Mouse (Mus musculus) ES-Bruce4 (cell line): ENCODE results near the gene Tmem144.

Experiments
- CTCF ChIP-seq: IDR thresholded peaks from one replicate; pipeline ENCODE4 v1.8.1; 2011; ENCODE audit warnings: low read depth, low read length
- EP300 ChIP-seq: IDR thresholded peaks from 2 replicates; pipeline ENCODE4 v1.6.1; 2011; ENCODE audit warnings: low read depth, low read length; ENCODE audit not compliant: insufficient read depth
- POLR2A ChIP-seq: IDR thresholded peaks from one replicate; pipeline ENCODE4 v1.8.1; 2011; ENCODE audit warnings: low read length; ENCODE audit not compliant: insufficient read depth

GRCm38 (mm10) chr3:79879246-79879645 lies 26.7 kb upstream of the Tmem144 start:
- no peak for TF ChIP-seq CTCF
- no peak for TF ChIP-seq EP300
- no peak for TF ChIP-seq POLR2A
